Mouse (Mus musculus) heart, adult 9 months (tissue): ENCODE results near the gene Carhsp1.

Experiments
- DNase-seq, 2 experiments: peaks; one replicate each; pipeline ENCODE4 v3.0.0; 2022; ENCODE audit warnings: low spot score in 2 of 2

The Carhsp1 gene

DNA sequence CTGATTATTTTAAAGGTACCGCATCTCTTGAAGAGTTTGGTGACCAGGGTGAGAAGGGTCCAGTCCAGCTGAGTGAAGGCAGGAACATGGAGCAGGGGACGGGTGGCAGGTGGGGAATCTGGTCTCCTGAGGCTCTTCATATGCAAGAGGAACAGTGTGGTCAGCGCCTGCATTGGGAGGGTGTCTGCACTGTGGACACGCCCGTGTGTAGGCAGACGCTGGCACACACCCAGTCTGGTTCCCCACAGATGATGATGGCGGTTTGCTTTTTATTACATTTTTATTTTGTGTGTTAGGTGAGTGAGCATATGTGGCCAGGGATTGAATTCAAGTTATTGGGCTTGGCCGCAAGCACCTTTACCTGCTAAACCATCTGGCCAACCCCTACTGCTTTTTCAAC is 3.6 kb upstream of the Carhsp1 start:
- no peak for DNase-seq

DNA sequence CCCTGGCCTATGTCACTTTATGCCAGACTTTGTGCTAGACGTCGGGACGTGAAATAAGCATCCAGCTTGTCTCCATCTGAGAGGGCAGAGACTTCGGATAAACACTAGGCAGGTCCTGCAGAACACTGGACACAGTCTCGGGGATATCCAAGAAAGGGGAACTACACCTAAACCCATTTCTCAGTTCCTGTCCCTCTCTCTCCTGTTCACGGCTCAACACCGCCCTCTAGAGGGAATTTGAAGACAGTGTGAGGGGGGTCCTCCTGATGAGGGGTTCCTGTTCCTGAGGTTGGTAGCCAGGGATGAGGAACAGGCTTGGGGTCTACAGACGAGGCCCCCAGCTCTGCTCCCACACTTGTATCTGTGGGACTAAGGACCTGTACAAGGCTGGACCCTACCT is 2.2 kb upstream of the Carhsp1 start:
- DNase-seq = no peak

DNA sequence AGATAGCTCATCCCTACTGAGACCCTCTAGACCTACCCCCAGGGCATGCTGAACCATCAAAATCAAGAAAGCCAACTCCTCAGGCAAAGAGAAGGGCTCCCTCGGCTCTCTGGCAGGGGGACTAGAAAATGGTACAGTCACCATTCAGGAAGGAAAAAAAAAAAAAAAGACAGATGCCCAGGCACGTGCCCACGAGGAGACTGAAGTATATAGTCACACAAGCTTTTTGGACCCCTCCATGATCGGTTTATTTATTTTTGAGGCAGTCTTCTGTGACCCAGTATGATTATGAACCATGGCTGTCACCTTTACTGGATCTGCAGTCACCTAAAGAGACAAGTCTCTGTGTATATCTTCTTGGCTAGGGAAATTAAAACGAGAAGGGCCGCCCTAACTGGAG is 1.4 kb upstream of the Carhsp1 start:
- DNase-seq = no peak

DNA sequence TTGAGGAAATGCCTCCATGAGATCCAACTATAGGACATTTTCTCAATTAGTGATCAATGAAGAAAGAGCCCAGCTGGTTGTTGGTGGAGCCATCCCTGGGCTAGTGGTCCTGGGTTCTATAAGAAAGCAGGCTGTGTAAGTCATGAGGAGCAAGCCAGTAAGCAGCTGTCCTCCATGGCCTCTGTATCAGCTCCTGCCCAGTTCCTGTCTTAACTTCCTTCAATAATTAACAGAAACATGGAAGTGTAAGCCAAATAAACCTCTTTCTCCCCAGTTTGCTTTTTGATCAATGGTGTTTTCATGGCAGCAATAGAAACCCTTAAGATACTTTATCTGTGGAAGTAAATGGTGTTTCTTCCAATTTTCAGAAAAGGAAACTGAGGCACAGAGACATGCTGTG is 856 bp upstream of the Carhsp1 start:
- DNase-seq = no peak

DNA sequence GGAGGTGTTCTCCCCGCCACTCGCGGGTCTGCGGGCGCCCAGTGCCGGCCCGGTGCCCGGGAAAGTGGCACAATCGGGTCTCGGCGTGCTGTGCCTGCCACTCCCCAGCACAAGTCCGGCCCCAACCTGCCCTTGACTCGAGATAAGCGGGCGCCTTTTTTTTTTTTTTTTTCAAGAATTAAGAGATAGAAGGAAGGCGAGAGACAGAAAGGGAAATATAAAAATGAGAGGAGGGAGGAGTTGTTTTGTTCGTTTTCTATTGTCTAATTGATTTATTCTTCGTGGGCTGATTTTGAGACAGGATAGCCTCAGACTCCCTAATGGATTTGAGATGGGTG is 364 bp upstream of the Carhsp1 start:
- DNase-seq = no peak

DNA sequence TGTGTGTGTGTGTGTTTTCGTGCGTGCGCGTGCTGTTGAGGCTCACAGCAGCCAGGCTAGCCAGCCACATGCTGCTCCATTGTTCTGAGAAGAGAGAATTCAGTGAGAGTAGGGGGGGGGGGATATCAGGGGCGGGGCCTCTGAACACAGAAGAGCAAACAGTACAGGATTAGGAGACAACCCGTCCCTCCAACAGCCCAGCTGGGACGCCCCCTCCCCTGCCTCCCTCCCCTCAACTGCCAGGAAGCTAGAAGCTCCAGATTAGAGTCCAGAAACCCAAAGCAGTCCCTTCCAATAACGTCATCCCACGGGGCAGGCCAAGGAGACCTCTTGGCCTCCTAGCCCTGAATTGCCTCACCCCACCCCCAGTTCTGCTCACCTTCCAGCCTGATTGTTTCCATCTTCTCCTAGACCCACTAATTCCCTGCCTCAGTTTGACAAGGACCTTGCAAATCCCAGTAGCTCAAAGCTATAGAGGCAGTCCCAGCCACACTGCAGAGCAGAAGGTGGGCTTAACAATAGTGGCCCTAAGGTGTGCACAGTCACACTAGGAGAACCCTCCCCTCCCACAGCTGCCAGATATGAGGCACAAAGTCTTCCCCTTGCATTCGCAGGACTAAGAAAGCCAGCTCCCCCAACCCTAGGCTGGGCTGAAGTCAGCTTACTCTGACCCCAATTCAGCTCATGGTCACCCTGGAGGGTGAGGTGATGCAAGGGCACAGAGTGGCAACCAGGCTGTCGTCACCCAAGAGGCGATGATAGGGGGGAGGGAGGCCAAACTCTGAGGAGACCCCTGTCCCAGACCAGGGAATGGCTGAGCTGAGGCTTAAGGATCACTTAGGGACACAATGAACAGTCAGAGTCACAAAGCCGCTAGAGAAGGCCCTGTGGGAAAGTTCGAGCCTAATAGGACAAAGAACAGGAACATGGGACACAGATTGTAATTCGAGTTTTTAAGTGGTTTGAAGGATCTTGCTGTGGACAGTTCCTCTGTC is 1.6 kb downstream of the Carhsp1 start:
- DNase-seq = no peak

DNA sequence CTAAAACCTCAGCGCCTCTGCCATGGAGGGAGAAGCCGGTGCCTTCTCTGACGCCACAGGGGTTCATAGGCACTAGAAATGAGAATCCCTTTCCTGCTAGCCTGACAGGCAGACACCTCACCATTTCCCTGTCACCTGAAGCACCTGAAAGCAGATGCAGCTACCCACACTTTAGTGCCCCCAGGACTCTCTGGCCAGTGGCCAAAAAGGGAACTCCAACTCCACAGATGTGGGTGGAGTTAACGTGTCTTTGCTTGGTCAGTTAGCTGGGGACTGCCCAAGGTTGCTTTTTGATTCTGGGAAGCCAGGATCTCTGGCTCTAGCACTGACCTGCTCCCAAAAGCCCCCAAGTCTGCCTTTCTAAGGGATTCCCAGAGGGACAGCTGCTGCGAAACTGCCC is 2.5 kb downstream of the Carhsp1 start:
- no peak for DNase-seq

DNA sequence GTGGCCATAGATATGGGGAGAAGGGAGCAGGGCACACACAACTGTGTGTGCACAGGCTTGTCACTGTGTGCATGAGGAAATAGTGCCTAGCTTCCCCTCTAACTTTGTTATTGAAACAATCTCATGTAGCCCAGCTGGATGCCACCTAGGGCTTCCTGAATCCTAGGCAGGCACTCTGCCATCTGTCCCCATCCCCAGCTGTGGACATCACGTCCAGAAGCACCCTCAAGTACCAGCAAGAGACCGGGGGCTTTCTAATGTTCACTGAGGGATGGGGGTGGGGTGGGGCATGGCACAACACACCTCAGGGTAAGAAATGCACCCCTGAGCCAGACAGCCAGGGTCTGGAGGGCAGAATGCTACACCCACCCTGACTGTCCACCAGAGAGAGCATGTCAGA is 3.6 kb downstream of the Carhsp1 start:
- DNase-seq = no peak

DNA sequence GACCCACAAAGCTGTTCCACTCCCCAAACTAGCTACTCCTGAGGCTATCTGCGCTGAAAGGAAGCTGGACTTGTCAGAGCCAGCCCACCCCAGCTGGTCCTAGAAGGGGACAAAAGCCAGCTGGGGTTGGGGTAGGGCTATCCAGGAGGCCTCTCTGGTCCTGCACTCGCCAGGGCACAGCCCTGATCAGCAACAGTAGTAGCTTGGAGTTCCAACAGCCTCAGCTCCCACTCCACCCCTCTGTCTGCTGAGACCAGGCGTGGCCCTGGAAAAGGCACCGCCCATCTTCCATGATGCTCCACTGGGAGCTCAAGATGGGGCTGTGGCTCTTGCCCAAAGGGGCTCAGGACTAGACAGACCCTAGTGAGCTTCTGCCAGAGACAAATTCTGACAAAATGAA is 4.1 kb downstream of the Carhsp1 start:
- peak in 1 of 2 experiments; percentile 44 for DNase-seq

DNA sequence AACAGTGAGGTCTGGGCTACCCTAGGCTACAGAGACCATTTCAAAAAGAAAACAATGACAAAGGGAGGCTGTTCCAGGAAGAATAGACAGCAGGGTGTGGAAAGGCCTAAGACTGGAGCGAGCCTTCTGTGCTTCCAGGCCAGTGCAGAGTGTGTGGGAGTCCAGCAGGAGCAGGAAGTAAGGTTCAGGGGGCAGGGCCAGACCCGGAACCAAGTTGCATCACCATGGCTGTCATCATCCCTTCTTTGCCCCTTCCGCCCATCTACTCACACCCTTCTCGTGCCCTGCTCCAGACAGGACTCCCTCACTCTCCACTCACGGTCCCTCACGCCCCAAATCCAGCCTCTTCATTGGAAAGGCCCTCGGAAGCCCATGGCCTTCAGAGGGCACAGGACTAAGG is 4.7 kb downstream of the Carhsp1 start:
- DNase-seq = peak in 1 of 2 experiments; percentile 54

DNA sequence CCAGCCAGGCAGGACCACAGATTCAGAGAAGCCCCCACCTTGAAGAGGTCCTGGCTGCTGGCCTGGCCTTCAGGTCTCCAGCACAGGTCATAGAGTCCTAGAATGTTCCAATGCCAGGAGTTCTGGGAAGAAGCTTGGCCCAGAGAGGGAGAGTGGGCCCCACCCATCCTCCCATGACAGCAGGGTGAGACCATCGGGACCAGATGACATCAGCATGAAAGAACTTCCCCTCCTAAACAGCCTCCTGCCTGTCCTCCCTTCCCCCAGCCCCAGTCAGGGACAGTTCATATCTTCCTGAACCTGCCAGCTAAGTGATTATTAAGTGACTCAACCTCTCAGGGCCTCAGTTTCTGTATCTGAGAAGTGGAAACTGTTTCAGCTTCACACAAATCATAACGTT is 5.5 kb downstream of the Carhsp1 start:
- peak; percentile 83 to 85 for DNase-seq

DNA sequence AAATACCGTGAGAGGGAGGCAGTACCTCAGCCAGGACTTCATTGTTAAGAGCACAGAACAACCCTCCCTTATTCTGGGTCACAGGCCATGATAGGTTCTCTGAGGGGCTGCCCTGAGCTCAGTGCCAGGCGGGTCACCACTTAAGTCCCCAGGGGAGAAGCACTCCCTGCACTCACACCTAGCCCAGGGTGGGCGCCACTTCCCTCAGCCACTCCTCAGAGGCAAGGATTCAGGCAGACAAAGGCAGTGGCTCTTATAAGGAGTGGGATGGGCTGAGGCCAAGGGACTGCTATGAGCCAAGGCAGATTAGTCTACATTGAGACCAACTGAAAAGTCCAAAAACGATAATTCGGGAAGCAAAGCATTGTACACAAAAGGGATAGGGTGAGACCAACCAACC is 6.6 kb downstream of the Carhsp1 start:
- no peak for DNase-seq

DNA sequence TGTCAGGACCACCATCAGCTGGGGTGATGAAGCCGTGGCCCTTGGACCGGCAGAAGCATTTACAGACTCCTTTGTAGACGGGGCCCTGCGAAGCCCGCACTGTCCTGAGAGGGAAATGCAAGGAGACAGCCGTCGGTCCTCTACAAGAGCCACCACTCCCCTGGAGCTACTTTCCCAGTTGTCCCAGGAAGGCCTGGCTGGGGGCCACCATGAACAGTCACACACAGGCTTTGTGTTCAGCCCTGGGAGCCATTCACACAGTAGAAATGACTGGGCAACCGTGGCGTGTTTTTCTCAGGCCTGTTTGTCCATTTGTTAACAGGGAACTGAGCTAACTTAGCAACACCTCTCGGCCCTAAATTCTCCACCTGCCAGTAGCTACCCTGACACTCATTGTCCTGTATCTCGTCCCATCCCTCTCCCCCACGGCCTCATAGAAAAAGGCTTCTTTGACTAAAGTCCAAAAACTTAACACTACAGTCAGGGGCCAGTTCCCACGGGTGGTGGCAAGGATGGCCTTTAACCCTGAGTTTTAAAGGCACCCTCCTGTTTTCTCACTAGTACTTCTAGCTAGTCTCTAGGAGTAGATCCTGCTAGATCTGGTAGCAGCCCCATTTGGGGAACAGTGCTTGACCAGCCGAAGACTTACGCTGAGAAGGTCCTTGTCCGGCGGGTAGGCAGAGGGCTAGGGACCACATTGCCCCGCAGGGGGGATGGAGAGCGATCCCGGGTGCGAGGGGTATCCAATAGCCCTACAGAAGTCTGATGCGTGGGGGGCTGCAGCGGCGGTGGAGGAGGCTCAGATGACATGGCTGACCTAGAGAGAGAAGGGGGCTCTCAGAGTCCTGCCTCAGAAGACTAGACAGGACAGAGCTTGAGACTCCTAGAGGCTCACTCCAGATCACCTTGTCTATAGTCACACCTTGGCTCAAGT is 8.1 kb downstream of the Carhsp1 start:
- no peak for DNase-seq

DNA sequence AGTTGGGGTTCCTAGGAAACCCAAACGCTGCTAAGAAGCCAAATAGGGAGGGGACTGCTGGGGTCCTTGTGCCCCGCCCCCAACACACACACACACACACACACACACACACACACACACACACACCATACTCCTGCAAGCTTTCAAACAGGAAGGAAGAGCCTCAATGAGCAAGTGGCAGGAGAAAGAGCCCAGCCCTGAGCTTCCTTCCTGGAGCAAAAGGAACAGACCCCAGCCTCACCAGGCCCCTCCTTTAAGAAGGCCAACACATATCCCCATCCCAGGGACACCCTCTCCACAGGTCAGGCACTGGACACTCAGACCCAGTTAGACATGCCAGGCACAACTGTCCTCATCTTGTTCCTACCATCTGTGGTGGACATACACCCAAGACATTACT is 8.9 kb downstream of the Carhsp1 start:
- no peak for DNase-seq

DNA sequence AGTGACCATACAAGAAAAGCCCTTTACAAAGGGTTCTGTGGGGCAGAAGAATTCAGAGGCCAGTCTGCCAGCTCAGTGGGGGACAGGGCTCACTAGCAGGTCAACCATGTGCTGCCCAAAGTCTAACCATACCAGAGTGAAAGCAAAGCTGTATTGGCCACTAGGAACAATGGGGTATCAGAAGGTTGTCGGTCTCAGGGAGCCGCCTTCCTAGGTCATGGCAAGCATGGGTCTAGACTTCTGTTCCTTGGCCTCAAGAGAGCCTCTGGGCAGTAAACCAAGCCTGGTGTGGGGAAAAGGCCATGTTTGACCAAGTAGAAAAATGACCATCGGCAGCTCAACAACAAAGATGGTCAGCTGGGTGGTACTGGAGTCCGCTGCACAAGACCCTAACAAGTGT is 13.2 kb downstream of the Carhsp1 start:
- no peak for DNase-seq

DNA sequence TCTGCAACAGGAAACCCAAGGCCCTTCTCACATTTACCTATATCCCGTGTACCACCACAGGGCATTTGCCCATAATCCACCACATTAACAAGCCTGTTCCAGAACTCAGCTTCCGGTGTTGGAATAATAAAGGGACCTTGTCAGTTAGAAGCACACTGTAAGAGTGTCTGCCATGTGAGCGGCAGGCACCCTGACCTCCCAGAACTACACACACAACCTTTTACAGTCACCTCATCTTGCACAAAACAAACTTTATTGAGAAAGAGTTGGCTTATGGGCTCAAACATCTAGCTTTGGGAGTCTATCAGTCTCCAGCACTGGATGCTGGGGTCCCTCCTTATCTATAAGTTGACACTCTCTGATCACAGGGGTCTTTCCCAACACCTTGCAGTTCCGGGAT is 13.6 kb downstream of the Carhsp1 start:
- DNase-seq = no peak

DNA sequence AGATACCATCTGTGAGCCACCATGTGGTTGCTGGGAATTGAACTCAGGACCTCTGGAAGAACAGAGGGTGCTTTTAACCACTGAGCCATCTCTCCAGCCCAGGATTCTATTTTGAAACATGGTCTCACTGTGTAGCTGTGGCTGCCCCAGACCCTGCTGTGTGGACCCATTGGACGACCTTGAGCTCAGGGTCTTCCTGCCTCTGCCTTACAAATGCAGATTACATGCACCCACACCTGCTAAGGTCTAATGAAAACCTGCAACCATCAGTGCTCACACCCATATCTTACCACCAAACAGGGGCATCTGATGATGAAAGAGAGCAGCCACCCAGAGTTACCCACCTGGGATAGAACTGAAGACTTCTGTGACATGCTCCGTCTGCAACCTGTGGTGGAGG is 15.7 kb downstream of the Carhsp1 start:
- DNase-seq = no peak

DNA sequence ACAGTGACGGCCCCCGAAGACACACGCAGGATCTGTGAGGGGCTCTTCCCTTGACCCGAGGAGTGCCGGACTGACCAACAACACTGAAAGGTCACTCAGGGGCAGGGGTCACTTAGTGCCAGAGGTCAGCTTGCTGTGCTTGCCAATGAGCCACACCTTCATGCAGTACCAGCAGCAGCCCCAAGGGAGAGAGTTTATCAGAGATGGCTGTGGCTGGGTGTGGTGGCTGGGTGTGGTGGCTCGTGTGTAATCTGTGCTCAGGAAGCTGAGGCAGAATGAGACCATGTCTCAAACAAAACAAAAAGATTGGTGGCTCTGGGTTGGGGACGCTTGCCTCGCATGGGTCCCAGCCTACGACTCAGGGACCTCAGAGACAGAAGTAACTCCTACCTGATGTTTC is 16.4 kb downstream of the Carhsp1 start:
- DNase-seq = no peak

DNA sequence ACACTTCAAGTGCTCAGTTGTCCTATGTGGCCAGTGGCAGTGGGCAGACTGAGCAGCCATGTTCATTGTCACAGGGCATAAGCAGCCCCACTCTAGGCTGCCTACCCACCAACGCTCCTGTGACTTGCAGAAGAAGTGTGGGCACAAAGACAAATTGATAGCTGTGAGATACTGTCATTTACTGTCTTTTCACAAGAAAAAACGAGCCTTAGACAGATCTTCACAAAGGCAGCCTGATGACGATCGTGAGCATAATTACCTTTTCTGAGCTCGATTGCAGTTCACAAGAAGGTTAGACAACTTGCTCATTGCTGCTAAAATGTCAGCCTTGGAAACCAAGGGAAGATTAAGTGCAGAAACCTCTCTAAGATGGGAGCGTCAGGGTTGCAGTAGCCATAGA is 16.8 kb downstream of the Carhsp1 start:
- no peak for DNase-seq

DNA sequence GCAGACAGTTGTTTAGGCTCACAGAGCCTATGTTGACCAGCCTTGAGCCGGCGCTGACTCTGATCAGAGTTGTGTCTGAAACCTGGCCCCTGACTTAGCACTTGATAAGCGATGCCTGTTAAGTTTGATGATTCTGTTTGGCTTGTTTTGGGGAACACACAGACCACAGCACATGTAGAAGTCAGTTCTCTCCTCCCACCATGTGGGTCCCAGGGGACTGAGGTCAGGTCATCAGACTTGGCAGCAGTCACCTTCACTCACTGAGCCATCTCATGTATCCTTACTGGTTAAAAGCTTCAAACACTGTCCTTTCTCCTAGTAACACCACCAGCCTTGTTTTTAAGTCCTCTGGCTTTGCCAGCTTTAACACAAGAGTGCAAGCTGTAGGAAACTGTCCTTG is 21.9 kb downstream of the Carhsp1 start:
- DNase-seq = no peak

DNA sequence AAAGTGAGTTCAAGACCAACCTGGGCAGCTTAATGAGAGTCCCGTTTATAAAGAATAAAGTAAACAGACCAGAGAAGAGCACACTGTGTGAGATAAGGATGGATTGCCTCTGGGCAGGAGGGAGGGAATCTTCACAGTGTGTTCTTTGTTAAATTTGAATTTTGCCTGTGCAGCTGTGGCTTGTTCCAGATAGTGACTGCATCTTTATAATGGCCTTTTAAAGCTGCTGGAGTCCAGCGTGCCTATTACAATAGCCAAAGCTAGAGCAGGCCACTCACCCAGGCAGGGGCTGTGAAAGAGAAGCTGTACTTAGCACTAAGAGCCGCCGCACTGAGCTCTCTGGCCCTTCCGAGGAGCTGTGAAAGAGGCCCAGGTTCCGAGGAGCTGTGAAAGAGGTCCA is 26.4 kb downstream of the Carhsp1 start:
- DNase-seq = no peak

DNA sequence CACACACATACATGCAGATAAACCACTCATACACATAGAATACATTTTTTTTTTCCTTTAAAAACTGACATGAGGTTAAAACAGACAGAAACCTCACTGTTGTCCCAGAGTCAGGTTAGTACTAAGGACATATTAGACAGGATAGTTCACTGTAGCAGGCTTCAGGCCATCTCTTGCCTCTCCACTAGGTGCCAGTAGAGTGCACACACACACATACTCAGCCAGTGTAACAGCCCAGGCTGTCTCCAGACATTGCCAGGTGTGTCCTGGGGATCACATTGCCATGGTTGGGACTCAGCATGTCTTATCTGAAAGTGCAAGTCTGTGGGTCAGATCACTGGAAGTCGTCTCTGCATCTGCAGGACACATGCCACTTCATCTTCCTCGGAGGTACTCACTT is 28.1 kb downstream of the Carhsp1 start:
- no peak for DNase-seq
